Mouse (Mus musculus) CH12.LX (cell line): ENCODE results near the gene Plcd1.

Source experiments
- CTCF ChIP-seq, 2 experiments: IDR thresholded peaks in 1 of 2; conservative IDR thresholded peaks in 1 of 2; 2 replicates each; pipeline ENCODE4 v1.5.1; 2011 to 2012; ENCODE audit warnings: low read depth in 2 of 2, low read length in 2 of 2, improper control_type of control experiment in 1 of 2, inconsistent platforms in 1 of 2, mild to moderate bottlenecking in 1 of 2, moderate library complexity in 1 of 2
- EP300 ChIP-seq: IDR thresholded peaks from 2 replicates; pipeline ENCODE4 v1.6.1; 2011; ENCODE audit warnings: low read length, improper control_type of control experiment
- POLR2A ChIP-seq: IDR thresholded peaks from 2 replicates; pipeline ENCODE4 v1.6.1; 2011; ENCODE audit warnings: low read depth, mild to moderate bottlenecking, improper control_type of control experiment, low read length

DNA sequence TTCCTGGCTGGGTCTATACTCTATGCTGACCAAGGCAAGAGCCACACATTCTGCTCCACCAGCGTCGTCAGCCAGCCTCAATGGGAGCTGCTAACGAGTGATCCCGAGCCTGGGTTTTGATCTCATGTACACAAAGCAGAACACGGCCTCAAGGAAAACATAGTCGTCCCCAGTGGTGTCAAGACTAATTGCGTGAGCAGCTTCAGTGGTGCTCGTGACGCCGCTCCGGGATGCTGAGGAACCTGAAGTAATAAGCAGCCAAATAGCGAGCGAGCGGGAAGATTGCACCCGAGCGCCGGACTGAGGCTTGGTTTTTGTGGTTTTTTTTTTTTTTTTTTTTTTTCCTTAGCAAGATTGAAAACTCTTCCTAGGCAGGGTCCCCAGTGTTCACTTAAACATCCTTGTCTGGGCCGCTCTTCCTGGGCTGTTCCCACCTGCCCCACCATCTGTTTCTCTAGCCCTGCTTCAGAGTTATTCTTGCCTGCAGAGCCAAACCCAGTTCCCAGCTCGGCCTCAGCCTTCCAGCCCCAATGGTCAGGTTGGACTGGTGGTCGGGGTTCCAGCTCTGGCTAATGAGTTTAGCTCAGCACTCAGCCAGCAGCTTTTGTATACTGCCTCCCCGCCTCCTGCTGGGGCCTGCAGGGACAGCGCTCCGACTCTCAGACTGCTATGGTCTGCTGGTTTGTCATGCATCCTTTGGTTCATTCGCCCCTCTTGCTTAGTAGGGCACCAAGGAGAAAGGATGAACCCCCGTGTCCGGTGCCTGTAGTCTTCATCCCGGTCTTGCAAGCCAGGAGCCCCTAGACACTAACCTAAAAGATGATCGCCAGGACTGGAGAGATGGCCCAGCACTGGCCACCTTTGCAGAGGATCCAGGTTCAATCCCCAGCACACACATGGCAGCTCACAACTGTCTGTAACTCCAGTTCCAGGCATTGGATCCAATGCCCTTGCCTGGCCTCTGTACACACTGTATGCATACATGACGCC, 58.3 kb downstream of the Plcd1 start:
- TF ChIP-seq CTCF (conservative IDR thresholded peaks at IDR 0.05 in 1 of 2, IDR thresholded peaks at IDR 0.05 in 1 of 2; ENCODE audit: low read depth in 2 of 2, low read length in 2 of 2) (no peak), POLR2A (no peak), EP300 (no peak)
